Mouse (Mus musculus) limb, embryonic 10.5 days (tissue): ENCODE measurements at regions not wholly inside any gene's neighbourhood (a gene's known extent, or its start where the extent isn't known, plus 50 kb on each side); places are given as distances from the start of the nearest gene placed in this dataset.

Experiments used
- DNase-seq: peaks from one replicate; pipeline ENCODE4 v3.0.0-alpha.2; 2017; ENCODE audit warnings: low spot score
- H3K27ac ChIP-seq: fragments of 300-500 bp; sonication (generic); 2 replicates; pipeline ENCODE4 v1.5.1; 2016; ENCODE audit warnings: mild to moderate bottlenecking
- H3K27me3 ChIP-seq: fragments of 300-500 bp; sonication (generic); 2 replicates; pipeline ENCODE4 v1.6.1; 2016; ENCODE audit warnings: low read depth, mild to moderate bottlenecking; ENCODE audit not compliant: poor library complexity, severe bottlenecking
- H3K36me3 ChIP-seq: fragments of 300-500 bp; sonication (generic); 2 replicates; pipeline ENCODE4 v1.6.1; 2016; ENCODE audit warnings: mild to moderate bottlenecking, moderate library complexity
- H3K4me1 ChIP-seq: fragments of 300-500 bp; sonication (generic); 2 replicates; pipeline ENCODE4 v1.6.1; 2016
- H3K4me3 ChIP-seq: fragments of 300-500 bp; sonication (generic); 2 replicates; pipeline ENCODE4 v1.5.1; 2016; ENCODE audit warnings: mild to moderate bottlenecking, moderate library complexity
- H3K9me3 ChIP-seq: fragments of 300-500 bp; sonication (generic); replicated peaks from 2 replicates; pipeline ENCODE4 v1.6.1; 2016; ENCODE audit warnings: mild to moderate bottlenecking
- WGBS: fragments of 180-500 bp; shearing (Covaris S2); methylation state at CpG from one replicate; pipeline ENCODE4 v1.1.7; 2016; 5-methylcytosine and 5-hydroxymethylcytosine counted together

GRCm38 (mm10) chr13:37468304-37469178 is 123.5 kb downstream of the Ly86 start:
- H3K4me1 ChIP-seq = peaks cover 20% of the 10 kb centered on the region
- no peaks in the 10 kb centered on the region for H3K9me3 ChIP-seq
- H3K27ac ChIP-seq = peak overlapping the region; percentile 70
- no peaks in the 10 kb centered on the region for H3K36me3 ChIP-seq
- WGBS = 51% methylated on average over 17 of the region's 17 CpGs
- H3K27me3 ChIP-seq = peaks cover 16% of the 10 kb centered on the region
- no peak for DNase-seq
- no peak overlapping the region for H3K4me3 ChIP-seq

DNA sequence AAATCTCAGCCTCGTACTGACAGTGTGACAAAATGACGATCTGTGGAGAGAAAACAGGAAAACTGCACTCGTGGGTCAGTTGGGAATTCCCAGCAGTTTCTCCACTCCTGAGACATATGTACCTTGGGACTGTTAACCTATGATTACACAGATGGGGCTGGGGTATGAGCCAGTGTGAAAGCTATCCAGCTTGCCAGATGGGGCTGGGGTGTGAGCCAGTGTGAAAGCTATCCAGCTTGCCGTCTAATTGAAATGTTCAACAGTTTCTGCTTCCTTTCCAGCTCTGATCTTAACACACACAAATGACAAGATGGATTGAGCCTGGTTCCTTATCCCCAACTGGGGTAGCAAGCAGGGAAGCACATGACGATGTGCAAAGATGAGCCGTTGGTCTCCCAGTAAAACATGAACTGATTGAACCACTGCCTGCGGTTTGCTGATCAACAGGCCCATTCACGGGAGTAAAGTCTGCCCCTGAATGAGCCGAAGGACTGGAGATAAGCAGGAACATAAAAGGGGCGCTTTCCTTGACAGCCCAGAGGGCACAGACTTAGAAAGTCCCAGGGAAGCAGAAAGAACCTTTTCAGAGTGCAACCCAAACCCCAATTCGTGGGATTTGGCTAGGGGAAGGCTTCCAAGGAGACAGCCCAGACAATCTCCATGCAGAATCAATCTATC is 125.4 kb downstream of the Ly86 start:
- Histone ChIP-seq H3K9me3 (no peaks in the 10 kb centered on the region), H3K36me3 (no peaks in the 10 kb centered on the region), H3K27me3 (peaks cover 16% of the 10 kb centered on the region), H3K4me3 (no peak overlapping the region), H3K4me1 (peaks cover 20% of the 10 kb centered on the region), H3K27ac (no peak overlapping the region)
- DNase-seq = no peak
- 50% methylated on average over 11 of the region's 11 CpGs for WGBS

GRCm38 (mm10) chr13:37473359-37473758 is 128.4 kb downstream of the Ly86 start:
- Histone ChIP-seq H3K27me3 (peaks cover 17% of the 10 kb centered on the region), H3K4me1 (peaks cover 28% of the 10 kb centered on the region), H3K27ac (no peak overlapping the region), H3K4me3 (no peak overlapping the region), H3K9me3 (no peaks in the 10 kb centered on the region), H3K36me3 (no peaks in the 10 kb centered on the region)
- 55% methylated on average over 1 of the region's 1 CpGs for WGBS
- DNase-seq = no peak

DNA sequence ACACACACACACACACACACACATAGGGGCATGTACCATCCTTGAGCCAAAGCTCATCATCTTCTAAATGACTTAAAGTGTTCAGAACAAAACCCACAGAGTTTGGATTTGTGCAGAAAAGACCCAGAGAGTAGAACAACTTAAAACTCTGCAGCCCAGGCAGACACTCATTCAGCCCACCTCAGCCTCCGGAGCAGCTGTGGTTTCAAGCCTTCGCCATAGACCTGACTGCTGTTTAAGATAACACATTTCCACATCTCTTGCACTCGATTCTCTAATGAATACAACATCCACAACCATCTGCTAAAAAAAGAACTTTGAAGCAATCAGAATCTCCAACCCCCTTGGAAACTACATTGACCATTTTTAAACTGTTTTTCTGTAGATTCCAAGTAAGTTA is 130.8 kb downstream of the Ly86 start:
- Histone ChIP-seq H3K27me3 (0 out of 2 replicates have a peak, but pooled peaks cover 5% of the 10 kb centered on the region), H3K36me3 (no peaks in the 10 kb centered on the region), H3K4me3 (no peak overlapping the region), H3K4me1 (peaks cover 27% of the 10 kb centered on the region), H3K9me3 (no peaks in the 10 kb centered on the region), H3K27ac (no peak overlapping the region)
- DNase-seq = no peak
- 85% methylated on average over 3 of the region's 3 CpGs for WGBS

GRCm38 (mm10) chr13:37476256-37477053 is 131.4 kb downstream of the Ly86 start:
- no peak overlapping the region for H3K27ac ChIP-seq
- H3K36me3 ChIP-seq = no peaks in the 10 kb centered on the region
- no peak for DNase-seq
- H3K9me3 ChIP-seq = no peaks in the 10 kb centered on the region
- H3K4me1 ChIP-seq = peaks cover 27% of the 10 kb centered on the region
- 0 out of 2 replicates have a peak, but pooled peaks cover 5% of the 10 kb centered on the region for H3K27me3 ChIP-seq
- WGBS = 60% methylated on average over 13 of the region's 13 CpGs
- H3K4me3 ChIP-seq = no peak overlapping the region

DNA sequence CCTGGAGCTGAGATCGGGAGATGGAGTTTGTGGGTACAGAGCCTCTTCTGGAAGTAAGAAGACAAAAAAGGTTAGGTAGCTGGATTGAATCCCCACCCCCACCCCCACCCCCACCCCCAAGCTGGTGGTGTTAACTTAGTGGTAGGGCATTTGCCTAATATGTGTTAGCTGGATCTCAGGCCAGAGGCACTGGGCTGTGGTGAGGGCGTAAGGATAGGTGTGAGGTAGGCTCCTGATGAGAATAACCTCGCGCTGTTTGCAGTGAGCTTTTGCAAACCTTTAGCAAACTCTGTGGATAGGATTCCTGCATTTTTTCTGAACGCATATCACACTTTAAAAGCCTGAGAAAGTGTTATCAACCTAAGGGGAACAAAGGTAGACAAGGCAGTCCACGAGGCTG is 132.3 kb downstream of the Ly86 start:
- Histone ChIP-seq H3K27me3 (0 out of 2 replicates have a peak, but pooled peaks cover 5% of the 10 kb centered on the region), H3K9me3 (no peaks in the 10 kb centered on the region), H3K27ac (peak overlapping the region; percentile 71), H3K4me1 (peaks cover 25% of the 10 kb centered on the region), H3K4me3 (peak overlapping the region; percentile 46), H3K36me3 (no peaks in the 10 kb centered on the region)
- 19% methylated on average over 6 of the region's 6 CpGs for WGBS
- DNase-seq = no peak

DNA sequence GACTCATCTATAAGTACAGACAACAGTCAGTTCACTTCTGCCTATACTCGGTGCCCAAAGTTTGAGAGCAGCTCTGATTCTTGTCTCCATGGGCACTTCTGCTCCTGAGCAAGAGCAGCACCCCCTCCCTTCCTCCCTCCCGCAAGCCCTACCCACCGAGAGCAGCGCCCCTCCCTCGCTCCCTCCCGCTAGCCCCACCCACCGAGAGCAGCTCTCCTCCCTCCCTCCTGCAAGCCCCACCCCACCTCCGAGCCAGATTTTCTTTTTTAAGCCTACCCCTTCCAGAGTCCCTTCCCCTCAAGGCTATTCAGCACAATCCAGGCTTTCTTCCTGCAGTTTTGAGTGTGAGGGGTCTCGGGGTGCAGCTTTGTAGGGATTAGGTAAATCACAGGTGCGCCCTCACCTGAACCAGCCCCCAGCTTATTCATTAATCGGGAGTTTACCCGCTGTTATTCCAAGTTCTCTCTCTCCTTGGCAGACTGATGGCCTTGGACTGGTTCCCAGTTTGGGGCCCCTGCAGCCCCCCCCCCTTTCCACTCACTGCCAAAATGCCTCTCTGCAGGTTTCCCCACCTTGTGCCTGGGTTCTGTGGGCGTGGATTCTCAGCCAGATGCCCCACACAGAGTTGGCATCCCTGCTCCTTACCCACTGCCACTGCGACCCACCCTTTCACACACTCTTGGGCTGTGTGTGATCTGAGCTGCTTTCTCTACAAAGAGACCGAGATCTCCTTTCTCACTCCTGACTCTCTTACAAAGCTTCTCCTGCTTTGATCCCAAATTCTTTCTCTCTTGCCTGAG is 132.9 kb downstream of the Ly86 start:
- Histone ChIP-seq H3K4me1 (peaks cover 30% of the 10 kb centered on the region), H3K9me3 (no peaks in the 10 kb centered on the region), H3K27ac (peak overlapping the region; percentile 66), H3K27me3 (0 out of 2 replicates have a peak, but pooled peaks cover 5% of the 10 kb centered on the region), H3K4me3 (peak overlapping the region; percentile 46), H3K36me3 (no peaks in the 10 kb centered on the region)
- peak; percentile 74 for DNase-seq
- 3% methylated on average over 14 of the region's 15 CpGs for WGBS

- WGBS = 86% methylated on average over 7 of the region's 7 CpGs
- no peak overlapping the region for H3K27ac ChIP-seq
- DNase-seq = no peak
- peaks cover 37% of the 10 kb centered on the region for H3K4me1 ChIP-seq
- H3K9me3 ChIP-seq = no peaks in the 10 kb centered on the region
- 0 out of 2 replicates have a peak, but pooled peaks cover 5% of the 10 kb centered on the region for H3K27me3 ChIP-seq
- H3K36me3 ChIP-seq = no peaks in the 10 kb centered on the region
- H3K4me3 ChIP-seq = no peak overlapping the region
Measured at GRCm38 (mm10) chr13:37479182-37479691, 134.2 kb downstream of the Ly86 start.

DNA sequence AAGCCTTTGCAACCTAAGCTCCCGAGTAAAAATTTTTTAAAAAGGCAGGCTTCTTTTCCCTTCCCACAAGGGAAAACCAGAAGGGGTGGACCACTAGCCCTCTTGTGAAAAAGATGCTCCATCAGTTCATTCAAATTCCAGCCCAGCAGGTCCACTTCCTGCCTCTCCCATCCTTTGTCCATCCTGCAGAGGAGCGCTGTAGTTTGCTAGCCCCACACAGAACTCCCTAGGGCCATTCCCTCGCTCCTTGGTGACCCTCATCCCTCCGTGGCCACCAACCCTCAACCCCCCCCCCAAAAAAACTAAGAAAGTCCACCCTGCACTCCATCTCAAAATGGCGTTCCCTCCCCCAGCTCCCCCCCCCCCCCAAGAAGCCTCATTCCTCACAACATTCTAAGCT is 136.5 kb downstream of the Ly86 start:
- H3K36me3 ChIP-seq = no peaks in the 10 kb centered on the region
- H3K4me1 ChIP-seq = peaks cover 37% of the 10 kb centered on the region
- H3K4me3 ChIP-seq = no peak overlapping the region
- DNase-seq = no peak
- H3K27ac ChIP-seq = peak overlapping the region; percentile 90; the same call in 1 of the 2 replicates
- WGBS = 69% methylated on average over 5 of the region's 5 CpGs
- no peaks in the 10 kb centered on the region for H3K9me3 ChIP-seq
- H3K27me3 ChIP-seq = 0 out of 2 replicates have a peak, but pooled peaks cover 5% of the 10 kb centered on the region

GRCm38 (mm10) chr13:37482038-37482437 is 137.0 kb downstream of the Ly86 start:
- 0 out of 2 replicates have a peak, but pooled peaks cover 5% of the 10 kb centered on the region for H3K27me3 ChIP-seq
- H3K27ac ChIP-seq = peak overlapping the region; percentile 90
- no peaks in the 10 kb centered on the region for H3K9me3 ChIP-seq
- DNase-seq = no peak
- 55% methylated on average over 2 of the region's 2 CpGs for WGBS
- H3K4me1 ChIP-seq = peaks cover 35% of the 10 kb centered on the region
- no peak overlapping the region for H3K4me3 ChIP-seq
- H3K36me3 ChIP-seq = no peaks in the 10 kb centered on the region

- WGBS = 15% methylated on average over 10 of the region's 10 CpGs
- Histone ChIP-seq H3K9me3 (no peaks in the 10 kb centered on the region), H3K4me1 (peaks cover 30% of the 10 kb centered on the region), H3K27ac (peak overlapping the region; percentile 90), H3K27me3 (0 out of 2 replicates have a peak, but pooled peaks cover 5% of the 10 kb centered on the region), H3K36me3 (no peaks in the 10 kb centered on the region), H3K4me3 (peak overlapping the region; percentile 39)
- DNase-seq = peak; percentile 67
Measured at GRCm38 (mm10) chr13:37482589-37482988, 137.6 kb downstream of the Ly86 start.
